Mouse (Mus musculus) thymus, adult 18-20 months (tissue): ENCODE measurements around the gene Styx.

Experiments used
- DNase-seq, 2 experiments: peaks; one replicate each; pipeline ENCODE4 v3.0.0; 2022; ENCODE audit warnings: mixed read lengths in 2 of 2

Gene Styx

GRCm38 (mm10) chr14:45469446-45469845 lies 118.6 kb downstream of the Styx start:
- DNase-seq, result no peak
